Mouse (Mus musculus) ES-Bruce4 (cell line): ENCODE results near the gene Rnf208. TPM values are rescaled to one million over a fixed set of nuclear protein-coding genes. Genes with fewer than 3 reads are reported as not detected.
A peak's percentile ranks its signal among the peaks of the same experiment; 100 is the strongest.

Source experiments
- H3K27ac ChIP-seq: 2 replicates; pipeline ENCODE4 v1.5.1; 2012; ENCODE audit warnings: low read length, inconsistent platforms; ENCODE audit not compliant: insufficient read depth
- H3K27me3 ChIP-seq: 2 replicates; pipeline ENCODE4 v1.6.1; 2012; ENCODE audit warnings: mild to moderate bottlenecking, low read length, inconsistent platforms; ENCODE audit not compliant: control insufficient read depth, poor library complexity, insufficient read depth, severe bottlenecking
- H3K36me3 ChIP-seq: 2 replicates; pipeline ENCODE4 v1.6.1; 2012; ENCODE audit warnings: inconsistent platforms, mild to moderate bottlenecking, low read length, moderate library complexity; ENCODE audit not compliant: control insufficient read depth, poor library complexity, insufficient read depth, severe bottlenecking
- H3K4me1 ChIP-seq: one replicate; pipeline ENCODE4 v1.8.1; 2011; ENCODE audit warnings: low read length; ENCODE audit not compliant: control insufficient read depth, insufficient read depth
- H3K4me3 ChIP-seq: 2 replicates; pipeline ENCODE4 v1.5.1; 2011; ENCODE audit warnings: low read depth, mild to moderate bottlenecking, low read length
- H3K9ac ChIP-seq: 2 replicates; pipeline ENCODE4 v1.6.1; 2012; ENCODE audit warnings: low read depth, mild to moderate bottlenecking, inconsistent platforms; ENCODE audit not compliant: poor library complexity, severe bottlenecking
- H3K9me3 ChIP-seq: replicated peaks from 2 replicates; pipeline ENCODE4 v1.6.1; 2012; ENCODE audit warnings: mild to moderate bottlenecking, low read length, inconsistent platforms; ENCODE audit not compliant: control insufficient read depth, poor library complexity, insufficient read depth, severe bottlenecking
- CTCF ChIP-seq: IDR thresholded peaks from one replicate; pipeline ENCODE4 v1.8.1; 2011; ENCODE audit warnings: low read depth, low read length
- EP300 ChIP-seq: IDR thresholded peaks from 2 replicates; pipeline ENCODE4 v1.6.1; 2011; ENCODE audit warnings: low read depth, low read length; ENCODE audit not compliant: insufficient read depth
- POLR2A ChIP-seq: IDR thresholded peaks from one replicate; pipeline ENCODE4 v1.8.1; 2011; ENCODE audit warnings: low read length; ENCODE audit not compliant: insufficient read depth
- polyA plus RNA-seq: library from polyadenylated mRNA; stranded (reverse); fragments of >200 nt; gene quantifications from 2 replicates; pipeline ENCODE4 v1.2.4, GENCODE M21; 2011; ENCODE audit warnings: low read depth; ENCODE audit not compliant: missing spikeins, insufficient read depth, insufficient read length

Rnf208 gene
- polyA plus RNA-seq, 1 experiment, result 7.3 TPM

GRCm38 (mm10) chr2:25258887-25259286, 16.8 kb downstream of the Rnf208 start:
- Histone ChIP-seq H3K27ac (no peak overlapping the region), H3K4me3 (no peak overlapping the region), H3K9me3 (no peaks in the 10 kb centered on the region), H3K4me1 (peaks cover under 1% of the 10 kb centered on the region), H3K27me3 (no peaks in the 10 kb centered on the region), H3K9ac (no peak overlapping the region), H3K36me3 (no peaks in the 10 kb centered on the region)
- peak; percentile 23 for TF ChIP-seq CTCF
- no peak for TF ChIP-seq POLR2A

DNA sequence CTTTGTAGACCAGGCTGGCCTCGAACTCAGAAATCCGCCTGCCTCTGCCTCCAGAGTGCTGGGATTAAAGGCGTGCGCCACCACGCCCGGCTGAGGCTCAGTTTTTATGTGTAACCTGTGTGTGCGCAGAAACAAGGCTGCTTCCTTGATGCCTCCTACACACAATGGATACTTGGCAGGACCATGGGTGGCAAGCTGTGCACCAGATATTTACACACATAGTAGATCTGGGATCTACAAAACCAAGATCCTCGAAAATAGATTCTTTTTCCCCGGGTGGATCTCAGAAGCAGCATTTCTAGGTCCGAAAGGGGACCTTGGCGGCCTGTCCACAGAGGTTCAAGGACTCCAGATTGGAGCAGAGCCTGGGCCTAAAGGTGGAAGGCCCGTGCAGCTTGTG, 19.8 kb downstream of the Rnf208 start:
- peak overlapping the region; percentile 78 for H3K27ac ChIP-seq
- H3K9ac ChIP-seq, result peak overlapping the region; percentile 65
- TF ChIP-seq POLR2A (no peak), CTCF (no peak), EP300 (no peak)
- H3K4me1 ChIP-seq, result peaks cover 5% of the 10 kb centered on the region
- no peaks in the 10 kb centered on the region for H3K27me3 ChIP-seq
- peak overlapping the region; percentile 84 for H3K4me3 ChIP-seq
- H3K9me3 ChIP-seq, result no peaks in the 10 kb centered on the region
- no peaks in the 10 kb centered on the region for H3K36me3 ChIP-seq

DNA sequence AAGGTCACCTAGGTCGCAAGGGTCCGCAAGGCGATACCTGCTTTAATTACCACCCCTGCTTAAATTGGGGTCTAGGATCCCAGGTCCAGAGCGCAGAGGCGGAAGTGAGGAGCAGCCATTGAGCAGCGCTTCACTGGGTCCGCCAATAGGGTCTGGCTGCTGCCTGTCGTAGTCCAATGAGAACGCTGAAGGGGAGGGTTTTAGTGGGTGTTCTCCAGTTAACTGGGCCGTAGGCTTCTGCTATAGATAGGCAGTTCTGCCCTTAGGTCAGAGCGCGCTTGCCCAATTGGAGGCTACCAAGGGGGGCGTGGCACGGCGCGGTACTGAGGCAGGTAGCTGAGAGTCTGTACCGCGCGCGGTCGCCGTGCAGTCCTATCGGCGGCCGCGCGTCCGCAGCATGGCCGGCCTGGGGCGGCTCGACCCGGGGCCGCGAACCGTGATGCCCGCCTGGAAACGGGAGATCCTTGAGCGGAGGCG, 20.3 kb downstream of the Rnf208 start, which contains the start of gene Tprn:
Gene Tprn, plus strand, starts transcription at position 328 of the 477 bp plus-strand sequence.
- H3K36me3 ChIP-seq, result no peaks in the 10 kb centered on the region
- H3K27ac ChIP-seq, result peak within 1 kb of the TSS; percentile 78
- H3K9me3 ChIP-seq, result no peaks in the 10 kb centered on the region
- H3K27me3 ChIP-seq, result no peaks in the 10 kb centered on the region
- TF ChIP-seq CTCF (no peak), EP300 (no peak), POLR2A (no peak)
- peak within 1 kb of the TSS; percentile 77 for H3K9ac ChIP-seq
- peak within 1 kb of the TSS; percentile 84 for H3K4me3 ChIP-seq
- peaks cover 5% of the 10 kb centered on the region for H3K4me1 ChIP-seq

GRCm38 (mm10) chr2:25262795-25263622, 21.0 kb downstream of the Rnf208 start:
- Histone ChIP-seq H3K4me1 (peaks cover 5% of the 10 kb centered on the region), H3K36me3 (no peaks in the 10 kb centered on the region), H3K27ac (no peak overlapping the region), H3K9me3 (no peaks in the 10 kb centered on the region), H3K27me3 (no peaks in the 10 kb centered on the region), H3K9ac (peak overlapping the region; percentile 77), H3K4me3 (peak overlapping the region; percentile 78)
- TF ChIP-seq CTCF (no peak), POLR2A (no peak), EP300 (no peak)

DNA sequence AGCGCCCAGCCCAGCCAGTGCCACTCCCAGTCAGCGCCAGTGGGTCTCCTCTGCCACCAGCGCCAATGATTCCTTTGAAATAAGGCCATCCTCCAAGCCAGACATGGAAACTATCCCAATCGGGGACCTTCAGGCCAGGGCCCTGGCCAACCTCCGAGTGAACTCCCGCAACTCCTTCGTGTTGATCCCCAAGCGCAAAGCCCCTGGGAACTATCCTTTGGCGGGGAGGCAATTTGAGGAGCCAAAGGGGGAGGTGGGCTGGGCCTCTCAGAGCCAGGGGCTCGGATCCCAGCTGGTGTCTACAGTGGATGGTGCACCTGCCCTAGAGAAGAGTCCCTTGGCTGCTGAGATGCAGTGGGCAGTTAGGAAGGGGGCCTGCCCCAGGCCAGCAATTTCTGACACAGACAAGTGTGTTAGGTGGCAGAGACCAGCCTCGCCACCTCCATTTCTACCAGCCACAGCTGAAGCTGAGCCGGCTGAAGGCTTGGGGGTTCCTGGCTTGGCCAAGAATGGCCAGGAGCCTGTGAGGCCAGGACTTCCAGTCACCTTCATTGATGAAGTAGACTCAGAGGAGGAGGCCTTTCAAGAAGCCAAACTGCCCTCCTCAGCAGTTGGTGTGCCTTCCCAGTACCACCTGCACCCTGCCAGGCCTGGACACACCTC, 21.7 kb downstream of the Rnf208 start:
- H3K4me1 ChIP-seq, result peaks cover 5% of the 10 kb centered on the region
- H3K9ac ChIP-seq, result peak overlapping the region; percentile 77
- TF ChIP-seq POLR2A, result no peak
- no peak for TF ChIP-seq EP300
- no peak for TF ChIP-seq CTCF
- H3K9me3 ChIP-seq, result no peaks in the 10 kb centered on the region
- peak overlapping the region; percentile 78 for H3K4me3 ChIP-seq
- H3K27me3 ChIP-seq, result no peaks in the 10 kb centered on the region
- no peak overlapping the region for H3K27ac ChIP-seq
- H3K36me3 ChIP-seq, result no peaks in the 10 kb centered on the region
